Mouse (Mus musculus) ES-E14 (cell line): ENCODE data around the gene Bbs4.

Experiments
- CHD2 ChIP-seq: IDR thresholded peaks from 2 replicates; pipeline ENCODE4 v1.6.1; 2014; ENCODE audit warnings: mild to moderate bottlenecking, low read depth, low read length, inconsistent platforms
- HCFC1 ChIP-seq: IDR thresholded peaks from 2 replicates; pipeline ENCODE4 v1.6.1; 2012; ENCODE audit warnings: low read length, inconsistent platforms, borderline replicate concordance; ENCODE audit not compliant: insufficient read depth
- MAFK ChIP-seq: IDR thresholded peaks from 2 replicates; pipeline ENCODE4 v1.6.1; 2014; ENCODE audit warnings: mild to moderate bottlenecking, low read depth, low read length, inconsistent platforms; ENCODE audit not compliant: insufficient read depth
- ZC3H11A ChIP-seq: IDR thresholded peaks from 2 replicates; pipeline ENCODE4 v1.6.1; 2012; ENCODE audit warnings: low read depth, mild to moderate bottlenecking, inconsistent platforms, low read length, borderline replicate concordance
- ZNF384 ChIP-seq: IDR thresholded peaks from 2 replicates; pipeline ENCODE4 v1.6.1; 2012; ENCODE audit warnings: low read depth, low read length, inconsistent platforms

DNA sequence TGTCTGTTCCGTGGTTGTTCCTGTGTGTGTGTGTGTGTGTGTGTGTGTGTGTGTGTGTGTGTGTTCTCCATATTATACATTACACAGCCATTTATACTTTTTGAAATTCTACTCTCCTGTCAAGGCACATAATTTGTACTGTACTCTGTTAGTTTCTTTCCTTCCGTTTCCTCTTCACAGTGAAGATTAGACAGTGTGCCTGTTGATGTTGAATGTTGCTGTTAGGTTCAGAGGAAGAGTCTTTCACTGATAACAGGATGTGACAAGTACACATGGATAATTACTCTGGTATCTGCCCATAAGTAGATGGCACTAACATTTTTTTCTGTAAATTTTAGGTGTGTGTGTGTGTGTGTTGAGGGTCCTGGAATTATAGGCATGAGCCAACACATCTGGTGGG is 56.9 kb downstream of the Bbs4 start:
- no peak for TF ChIP-seq ZC3H11A
- no peak for TF ChIP-seq ZNF384
- TF ChIP-seq MAFK, result no peak
- TF ChIP-seq CHD2, result no peak
- TF ChIP-seq HCFC1, result no peak
